Mouse (Mus musculus) spleen, adult 2 months (tissue): ENCODE measurements around the gene Ptcd2. TPM values are rescaled to one million over a fixed set of nuclear protein-coding genes. Genes with fewer than 3 reads are reported as not detected.

Source experiments
- DNase-seq, 2 experiments: peaks; one replicate each; pipeline versions ENCODE4 v3.0.0 to v3.0.0-alpha.2; 2012 to 2021; ENCODE audit warnings: low spot score in 2 of 2, low read depth in 1 of 2
- H3K27ac ChIP-seq: fragments of 200-500 bp; 2 replicates; pipeline ENCODE4 v1.5.1; 2012; ENCODE audit warnings: low read length, inconsistent platforms; ENCODE audit not compliant: insufficient read depth
- H3K27me3 ChIP-seq: fragments of 200-500 bp; 2 replicates; pipeline ENCODE4 v1.6.1; 2012; ENCODE audit warnings: mild to moderate bottlenecking, moderate library complexity, low read length, inconsistent platforms; ENCODE audit not compliant: control insufficient read depth, insufficient read depth
- H3K36me3 ChIP-seq: fragments of 200-500 bp; 2 replicates; pipeline ENCODE4 v1.6.1; 2012; ENCODE audit warnings: mild to moderate bottlenecking, low read length, inconsistent platforms; ENCODE audit not compliant: control insufficient read depth, insufficient read depth
- H3K4me1 ChIP-seq: fragments of 200-500 bp; 2 replicates; pipeline ENCODE4 v1.6.1; 2011; ENCODE audit warnings: inconsistent platforms; ENCODE audit not compliant: control insufficient read depth, insufficient read depth, insufficient read length
- H3K4me3 ChIP-seq: fragments of 200-500 bp; 2 replicates; pipeline ENCODE4 v1.5.1; 2011; ENCODE audit warnings: mild to moderate bottlenecking, inconsistent platforms; ENCODE audit not compliant: insufficient read depth, insufficient read length; ENCODE audit errors: extremely low read depth
- CTCF ChIP-seq: fragments of 200-500 bp; IDR thresholded peaks from 2 replicates; pipeline ENCODE4 v1.5.1; 2011; ENCODE audit warnings: mild to moderate bottlenecking, inconsistent platforms; ENCODE audit not compliant: insufficient read depth, insufficient read length, insufficient replicate concordance; ENCODE audit errors: extremely low read depth
- POLR2A ChIP-seq: fragments of 200-500 bp; IDR thresholded peaks from 2 replicates; pipeline ENCODE4 v1.6.1; 2011; ENCODE audit warnings: low read depth, low read length, inconsistent platforms
- WGBS: fragments of 180-500 bp; shearing (Covaris S2); methylation state at CpG from one replicate; pipeline ENCODE4 v1.1.7; 2018; 5-methylcytosine and 5-hydroxymethylcytosine counted together
- polyA plus RNA-seq: library from polyadenylated mRNA; depleted of rRNA; stranded (reverse); fragments of >200 nt; gene quantifications from 2 replicates; pipeline ENCODE4 v1.2.3, GENCODE M21; 2012; rRNA removed

Gene Ptcd2
- polyA plus RNA-seq, 1 experiment = 12.3 TPM

DNA sequence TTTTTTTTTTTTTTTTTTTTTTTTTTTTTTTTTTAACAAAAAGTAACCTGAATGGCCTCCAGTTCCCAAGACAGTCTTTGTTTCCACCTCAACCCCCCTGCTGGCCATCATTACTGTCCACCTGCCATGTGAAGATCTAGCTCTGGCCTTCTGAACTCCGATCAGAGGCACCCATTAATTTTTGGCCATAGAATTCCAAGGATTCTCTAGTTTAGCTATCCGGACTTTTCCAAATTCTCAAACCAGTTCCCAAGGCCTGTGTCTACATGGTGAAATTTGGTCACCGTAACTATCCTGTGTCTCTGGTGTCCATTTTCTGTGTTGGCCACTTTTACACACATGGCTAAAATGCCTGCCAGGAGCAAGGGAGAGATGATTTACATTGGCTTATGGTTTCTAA is 67.0 kb downstream of the Ptcd2 start:
- DNase-seq = no peak
- Histone ChIP-seq H3K27ac (no peak overlapping the region), H3K36me3 (no peaks in the 10 kb centered on the region), H3K27me3 (no peaks in the 10 kb centered on the region), H3K4me3 (no peak overlapping the region), H3K4me1 (no peaks in the 10 kb centered on the region)
- TF ChIP-seq POLR2A = no peak
- TF ChIP-seq CTCF = no peak
- WGBS = 97% methylated on average over 3 of the region's 3 CpGs

DNA sequence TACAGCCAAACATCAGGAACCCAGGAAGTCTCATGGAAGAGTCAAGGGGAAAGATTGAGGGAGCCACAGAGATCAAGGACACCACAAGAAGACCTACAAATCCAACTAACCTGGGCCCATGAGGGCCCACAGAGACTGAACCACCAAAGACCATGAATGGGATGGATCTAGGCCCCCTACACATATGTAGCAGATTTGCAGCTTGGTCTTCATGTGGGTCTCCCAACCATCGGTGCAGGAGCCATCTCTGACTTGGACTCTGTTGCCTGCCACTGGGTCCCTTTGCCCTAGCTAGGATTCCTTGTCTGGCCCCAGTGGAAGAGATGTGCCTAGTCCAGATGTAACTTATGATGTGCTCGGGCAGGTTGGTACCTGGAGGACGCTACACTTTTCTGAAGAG is 72.5 kb downstream of the Ptcd2 start:
- H3K4me3 ChIP-seq = no peak overlapping the region
- H3K36me3 ChIP-seq = no peaks in the 10 kb centered on the region
- no peak overlapping the region for H3K27ac ChIP-seq
- no peaks in the 10 kb centered on the region for H3K4me1 ChIP-seq
- no peaks in the 10 kb centered on the region for H3K27me3 ChIP-seq
- DNase-seq = no peak
- 93% methylated on average over 3 of the region's 3 CpGs for WGBS
- TF ChIP-seq CTCF (no peak), POLR2A (no peak)

Other genes starting within 250 kb of the Ptcd2 start
- 6.1 and 9.0 TPM in 2 replicates for gene Zfp366, start 159.9 kb downstream of the Ptcd2 start, polyA plus RNA-seq
- gene Mrps27, start 81 bp upstream of the Ptcd2 start, polyA plus RNA-seq = 6.7 and 9.0 TPM in 2 replicates
- 0.35 and 0.36 TPM in 2 replicates for gene Map1b, start 171.8 kb upstream of the Ptcd2 start, polyA plus RNA-seq